Mouse (Mus musculus): ENCODE data around the gene Nr0b2.

Nr0b2 gene

DNA sequence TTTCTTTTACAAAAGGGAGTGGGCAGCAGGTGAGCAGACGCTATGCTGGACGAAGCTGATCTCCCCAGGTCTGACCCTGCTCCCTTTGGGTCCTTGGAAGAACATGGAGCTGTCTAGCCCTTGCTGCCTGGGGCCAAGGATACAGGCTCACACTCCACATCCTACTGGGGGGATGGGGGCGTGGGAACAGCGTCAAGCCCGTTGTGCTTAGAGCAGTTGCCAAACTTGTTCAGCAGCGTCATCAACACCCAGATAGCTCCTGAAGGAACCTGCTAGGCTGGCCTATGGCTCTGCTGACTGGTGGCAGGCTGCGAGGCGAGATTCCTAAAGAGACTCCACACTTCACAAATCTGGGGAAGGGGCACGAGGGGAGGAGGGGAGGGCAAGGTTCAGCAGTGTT lies 52.2 kb downstream of the Nr0b2 start:
- DNase-seq (ENCODE audit: low spot score in 2 of 2) = no peak

Data from frontal cortex, postnatal 14 days (tissue).